Mouse (Mus musculus) liver, embryonic 13.5 days (tissue): ENCODE data around the gene Synj1. TPM values are rescaled to one million over a fixed set of nuclear protein-coding genes. Genes with fewer than 3 reads are reported as not detected.
A peak's percentile ranks its signal among the peaks of the same experiment; 100 is the strongest.

ENCODE experiments used
- ATAC-seq: fragments of 200-750 bp; cut with Nextera tagmentation; 2 replicates; pipeline ENCODE4 v1.8.0; 2017; ENCODE audit warnings: low read depth, mild to moderate bottlenecking, moderate number of reproducible peaks, moderate library complexity
- DNase-seq: peaks from one replicate; pipeline ENCODE4 v3.0.0; 2022
- H3K27ac ChIP-seq: fragments of 300-500 bp; sonication (generic); 2 replicates; pipeline ENCODE4 v1.5.1; 2015; ENCODE audit warnings: moderate library complexity, mild to moderate bottlenecking, inconsistent platforms
- H3K27me3 ChIP-seq: fragments of 300-500 bp; sonication (generic); 2 replicates; pipeline ENCODE4 v1.6.1; 2015; ENCODE audit warnings: mild to moderate bottlenecking, inconsistent platforms
- H3K36me3 ChIP-seq: fragments of 300-500 bp; sonication (generic); 2 replicates; pipeline ENCODE4 v1.6.1; 2015; ENCODE audit warnings: mild to moderate bottlenecking, inconsistent platforms
- H3K4me1 ChIP-seq: fragments of 300-500 bp; sonication (generic); replicated peaks from 2 replicates; pipeline ENCODE4 v1.6.1; 2015; ENCODE audit warnings: inconsistent platforms
- H3K4me2 ChIP-seq: fragments of 300-500 bp; sonication (generic); 2 replicates; pipeline ENCODE4 v1.6.1; 2015; ENCODE audit warnings: inconsistent platforms, mild to moderate bottlenecking, moderate library complexity
- H3K4me3 ChIP-seq: fragments of 300-500 bp; sonication (generic); replicated peaks from 2 replicates; pipeline ENCODE4 v1.5.1; 2015; ENCODE audit warnings: mild to moderate bottlenecking, inconsistent platforms
- H3K9ac ChIP-seq: fragments of 300-500 bp; sonication (generic); 2 replicates; pipeline ENCODE4 v1.6.1; 2015; ENCODE audit warnings: mild to moderate bottlenecking, inconsistent platforms
- H3K9me3 ChIP-seq: fragments of 300-500 bp; sonication (generic); replicated peaks from 2 replicates; pipeline ENCODE4 v1.6.1; 2016; ENCODE audit warnings: inconsistent platforms
- WGBS: fragments of 180-500 bp; shearing (Covaris S2); methylation state at CpG from one replicate; pipeline ENCODE4 v1.1.7; 2015; ENCODE audit not compliant: insufficient replicate concordance; 5-methylcytosine and 5-hydroxymethylcytosine counted together
- polyA plus RNA-seq: library from polyadenylated mRNA; unstranded; fragments of >200 nt; fragmentation: Nextera tagmentation; extraction: Ambion mirVana; gene quantifications from 2 replicates; pipeline ENCODE4 v1.2.1, GENCODE M21; 2015

Gene Synj1
- polyA plus RNA-seq, 1 experiment from 2014 or later, result 13.0 TPM

DNA sequence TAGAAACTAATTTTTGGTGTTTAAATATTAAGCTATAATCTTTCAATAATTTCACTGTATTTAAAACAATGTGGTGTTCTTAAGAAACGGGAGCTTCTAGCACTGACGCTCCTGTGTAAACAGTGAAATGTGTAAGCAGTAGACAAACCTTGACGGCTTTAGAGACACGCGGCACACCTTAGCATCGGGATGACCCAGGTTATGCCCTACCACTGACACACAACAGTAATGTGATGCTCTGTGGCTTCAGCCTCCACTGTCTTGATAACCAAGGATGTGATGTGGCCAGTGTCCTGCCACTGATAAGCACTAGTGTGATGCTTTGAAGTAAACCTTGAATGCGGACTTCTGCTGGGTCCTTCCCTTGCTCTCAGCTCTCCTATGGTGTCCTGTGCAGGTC is 69.9 kb downstream of the Synj1 start:
- Histone ChIP-seq H3K36me3 (peaks cover 62% of the 10 kb centered on the region), H3K27ac (no peak overlapping the region), H3K27me3 (no peaks in the 10 kb centered on the region), H3K4me2 (no peak overlapping the region), H3K4me1 (no peaks in the 10 kb centered on the region), H3K4me3 (no peak overlapping the region), H3K9ac (no peak overlapping the region), H3K9me3 (no peaks in the 10 kb centered on the region)
- ATAC-seq (no peak), DNase-seq (no peak)
- 89% methylated on average over 7 of the region's 7 CpGs for WGBS

DNA sequence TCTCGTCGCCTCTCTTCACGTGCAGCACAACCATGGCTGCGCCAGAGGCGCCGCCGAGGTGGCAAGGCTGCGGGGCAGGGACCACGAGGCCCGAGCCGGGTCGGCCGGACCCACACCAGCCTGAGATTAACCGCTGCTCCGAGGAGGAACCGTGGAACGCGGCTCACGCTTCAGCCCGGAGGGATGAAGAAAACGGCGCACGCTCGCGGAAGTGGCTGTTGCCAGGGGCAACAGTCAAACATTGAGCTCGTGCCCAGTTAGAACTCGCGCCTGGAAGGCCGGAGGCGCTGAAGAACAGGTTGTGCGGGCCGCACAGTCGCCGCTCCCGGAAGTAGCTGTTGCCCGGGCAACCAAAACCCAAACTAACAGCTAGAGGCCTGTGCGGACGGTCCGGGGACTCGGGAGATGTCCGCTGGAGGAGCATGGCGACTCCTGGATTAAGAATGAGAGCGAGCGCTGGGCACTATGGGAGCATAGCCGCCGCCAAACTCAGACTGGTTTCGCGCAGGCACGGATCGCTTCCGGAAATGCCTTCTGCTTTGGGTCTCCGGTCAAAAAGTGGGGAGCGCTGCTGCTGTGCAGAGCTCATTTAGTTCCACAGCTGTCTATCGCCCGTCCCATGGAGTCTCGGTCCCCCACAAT is 76.3 kb downstream of the Synj1 start, which contains the start of gene Cfap298:
TSS of gene Cfap298 (minus strand) at position 428 of the 642 bp plus-strand sequence.
- Histone ChIP-seq H3K36me3 (peaks cover 26% of the 10 kb centered on the region), H3K4me3 (peak within 1 kb of the TSS; percentile 84), H3K9me3 (no peaks in the 10 kb centered on the region), H3K4me1 (peaks cover 15% of the 10 kb centered on the region), H3K27ac (peak within 1 kb of the TSS; percentile 82), H3K27me3 (no peaks in the 10 kb centered on the region), H3K4me2 (peak within 1 kb of the TSS; percentile 94), H3K9ac (peak within 1 kb of the TSS; percentile 87)
- WGBS, result under 1% methylated on average over 56 of the region's 56 CpGs
- ATAC-seq, result peak; percentile 93
- DNase-seq, result peak; percentile 80

DNA sequence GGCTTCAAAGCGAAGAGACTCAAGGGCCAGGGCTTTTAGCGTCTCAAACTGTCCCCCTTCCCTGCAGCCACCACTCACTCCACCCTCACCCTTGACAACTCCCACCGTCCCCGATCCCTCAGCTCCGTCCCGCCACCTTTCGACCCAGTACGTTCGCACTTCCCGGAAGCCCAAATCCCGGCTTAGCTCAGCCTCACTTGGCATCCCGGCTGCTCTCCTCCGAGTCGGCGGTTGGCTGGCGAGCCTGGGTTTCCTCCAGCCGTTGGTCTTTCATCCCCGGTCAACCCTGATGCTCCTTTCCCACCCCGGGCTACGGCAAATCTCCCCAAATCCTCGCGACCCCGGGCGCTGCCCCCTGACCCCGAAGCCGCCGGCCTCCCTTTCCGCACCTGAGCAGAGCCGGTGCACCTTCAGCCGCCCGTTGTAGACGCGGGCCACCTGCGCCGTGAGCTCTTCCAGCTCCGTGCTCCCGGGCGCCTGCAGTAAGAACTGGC is 76.9 kb downstream of the Synj1 start:
- peak overlapping the region; percentile 84 for H3K4me3 ChIP-seq
- ATAC-seq, result peak; percentile 75
- no peaks in the 10 kb centered on the region for H3K27me3 ChIP-seq
- H3K9me3 ChIP-seq, result no peaks in the 10 kb centered on the region
- H3K36me3 ChIP-seq, result peaks cover 29% of the 10 kb centered on the region
- peak overlapping the region; percentile 82 for H3K27ac ChIP-seq
- DNase-seq, result no peak
- WGBS, result under 1% methylated on average over 38 of the region's 38 CpGs
- H3K4me1 ChIP-seq, result peaks cover 15% of the 10 kb centered on the region
- peak overlapping the region; percentile 87 for H3K9ac ChIP-seq
- H3K4me2 ChIP-seq, result peak overlapping the region; percentile 94

DNA sequence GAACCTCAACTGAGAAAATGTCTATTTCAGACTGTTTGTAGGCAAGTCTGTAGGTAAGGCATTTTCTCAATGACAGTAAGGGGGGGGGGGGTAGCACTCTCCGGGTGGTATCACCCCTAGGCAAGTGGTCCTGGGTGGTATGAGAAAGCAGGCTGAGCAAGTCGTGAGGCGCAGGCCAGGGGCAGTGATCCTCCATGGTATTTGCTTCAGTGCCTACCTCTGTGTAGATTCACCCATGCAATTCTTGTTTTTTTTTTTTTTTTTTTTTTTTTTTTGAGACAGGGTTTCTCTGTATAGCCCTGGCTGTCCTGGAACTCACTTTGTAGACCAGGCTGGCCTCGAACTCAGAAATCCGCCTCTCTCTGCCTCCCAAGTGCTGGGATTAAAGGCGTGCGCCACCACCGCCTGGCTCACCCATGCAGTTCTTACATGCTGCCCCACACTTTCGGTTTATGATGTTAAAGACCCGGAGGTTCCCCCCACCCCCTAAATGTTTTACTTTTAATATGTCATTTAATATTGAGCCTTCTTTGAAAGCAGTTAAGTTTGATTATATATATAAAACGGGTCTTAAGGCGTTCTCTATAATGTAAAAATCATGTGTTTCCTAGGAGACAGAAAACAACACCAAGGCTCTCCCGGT is 77.5 kb downstream of the Synj1 start:
- DNase-seq (no peak), ATAC-seq (no peak)
- peak overlapping the region; percentile 94 for H3K4me2 ChIP-seq
- H3K27me3 ChIP-seq, result no peaks in the 10 kb centered on the region
- H3K9me3 ChIP-seq, result no peaks in the 10 kb centered on the region
- peak overlapping the region; percentile 87 for H3K9ac ChIP-seq
- peaks cover 31% of the 10 kb centered on the region for H3K36me3 ChIP-seq
- H3K4me3 ChIP-seq, result peak overlapping the region; percentile 84
- 21% methylated on average over 13 of the region's 13 CpGs for WGBS
- peak overlapping the region; percentile 82 for H3K27ac ChIP-seq
- peaks cover 15% of the 10 kb centered on the region for H3K4me1 ChIP-seq

DNA sequence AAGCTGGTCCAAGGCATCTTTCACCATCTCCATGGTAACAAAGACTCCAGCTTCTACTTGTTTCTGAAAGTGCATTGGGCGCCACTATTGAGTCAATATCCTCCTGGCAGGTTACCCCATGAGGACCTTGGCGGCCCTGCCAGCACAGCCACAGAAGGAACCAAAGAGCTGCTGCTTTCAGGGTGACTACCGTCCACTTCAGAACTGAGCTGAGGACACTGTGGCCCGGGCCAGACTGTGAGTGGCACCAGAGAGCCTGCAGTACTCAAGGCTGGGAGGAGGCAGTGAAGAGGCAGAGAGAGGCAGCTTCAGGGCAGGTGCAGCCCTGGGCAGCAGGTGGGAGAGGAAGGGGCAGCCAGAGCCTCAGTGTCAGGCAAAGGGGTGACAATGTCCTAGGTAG is 83.7 kb downstream of the Synj1 start:
- Histone ChIP-seq H3K27me3 (no peaks in the 10 kb centered on the region), H3K4me2 (no peak overlapping the region), H3K9ac (no peak overlapping the region), H3K4me1 (no peaks in the 10 kb centered on the region), H3K9me3 (no peaks in the 10 kb centered on the region), H3K4me3 (no peak overlapping the region), H3K36me3 (peaks cover 50% of the 10 kb centered on the region), H3K27ac (no peak overlapping the region)
- no peak for ATAC-seq
- WGBS, result 78% methylated on average over 4 of the region's 4 CpGs
- no peak for DNase-seq

DNA sequence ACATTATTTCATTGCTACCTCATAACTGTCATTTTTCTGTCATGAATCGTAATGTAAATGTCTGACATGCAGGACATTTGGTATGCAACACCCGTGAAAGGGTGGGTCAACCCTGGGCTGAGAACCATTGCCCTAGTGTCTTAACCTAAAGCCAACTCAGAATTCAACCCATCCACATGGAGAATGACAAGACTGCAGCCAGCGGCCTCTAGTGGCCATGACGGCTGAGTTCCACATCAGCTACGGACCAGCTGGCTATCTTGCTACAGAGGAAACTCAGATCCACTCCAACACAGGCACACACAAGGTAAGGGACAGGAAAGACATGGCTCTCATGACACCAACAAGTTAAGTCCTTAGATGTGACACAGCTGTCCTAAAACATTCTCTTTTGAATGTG is 85.6 kb downstream of the Synj1 start:
- Histone ChIP-seq H3K27ac (no peak overlapping the region), H3K27me3 (no peaks in the 10 kb centered on the region), H3K4me3 (no peak overlapping the region), H3K9me3 (no peaks in the 10 kb centered on the region), H3K36me3 (peaks cover 43% of the 10 kb centered on the region), H3K4me2 (no peak overlapping the region), H3K9ac (no peak overlapping the region), H3K4me1 (no peaks in the 10 kb centered on the region)
- DNase-seq (no peak), ATAC-seq (no peak)
- WGBS, result 28% methylated on average over 5 of the region's 5 CpGs

DNA sequence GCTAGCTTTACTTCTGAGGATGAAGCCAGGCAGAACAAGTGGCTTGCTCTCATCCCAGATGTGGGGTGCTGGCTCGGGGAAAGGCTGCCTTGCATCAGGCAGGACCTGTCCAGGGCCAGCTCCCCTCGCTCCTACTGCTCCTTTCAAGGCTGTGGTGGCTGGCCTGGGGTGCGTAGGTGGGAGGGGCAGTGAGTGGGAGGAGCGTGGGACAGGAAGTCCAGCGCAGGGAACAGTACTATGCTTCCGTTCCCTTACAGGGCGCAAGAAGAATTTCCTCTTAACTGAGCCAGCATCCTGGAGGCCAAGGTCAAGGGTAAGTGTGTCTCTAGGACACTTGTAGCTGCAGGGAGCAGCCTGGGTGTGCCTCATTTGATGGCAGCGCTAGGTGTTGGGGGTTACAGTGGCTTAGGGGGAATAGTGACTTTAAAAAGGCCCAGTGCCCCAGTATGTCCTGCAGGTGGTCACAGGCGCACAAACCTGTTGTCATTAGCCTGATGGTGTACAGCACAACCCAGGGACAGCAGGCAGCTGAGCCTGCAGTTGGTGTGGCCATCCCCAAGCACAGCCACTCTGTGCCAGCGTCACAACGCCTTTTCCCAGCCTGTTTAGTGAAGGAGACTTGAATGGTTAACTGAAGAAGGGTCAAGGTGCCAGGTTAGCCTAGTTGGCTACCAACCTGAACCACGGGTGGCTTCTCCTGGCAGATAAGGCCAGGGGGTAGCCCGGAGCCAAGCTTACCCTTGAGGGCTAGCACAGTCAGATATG is 86.3 kb downstream of the Synj1 start:
- Histone ChIP-seq H3K9ac (no peak overlapping the region), H3K36me3 (peaks cover 39% of the 10 kb centered on the region), H3K9me3 (no peaks in the 10 kb centered on the region), H3K4me3 (no peak overlapping the region), H3K4me2 (no peak overlapping the region), H3K27ac (no peak overlapping the region), H3K4me1 (no peaks in the 10 kb centered on the region), H3K27me3 (no peaks in the 10 kb centered on the region)
- peak; percentile 34; the same call in 1 of the 2 replicates for ATAC-seq
- WGBS, result 67% methylated on average over 13 of the region's 13 CpGs
- DNase-seq, result no peak

DNA sequence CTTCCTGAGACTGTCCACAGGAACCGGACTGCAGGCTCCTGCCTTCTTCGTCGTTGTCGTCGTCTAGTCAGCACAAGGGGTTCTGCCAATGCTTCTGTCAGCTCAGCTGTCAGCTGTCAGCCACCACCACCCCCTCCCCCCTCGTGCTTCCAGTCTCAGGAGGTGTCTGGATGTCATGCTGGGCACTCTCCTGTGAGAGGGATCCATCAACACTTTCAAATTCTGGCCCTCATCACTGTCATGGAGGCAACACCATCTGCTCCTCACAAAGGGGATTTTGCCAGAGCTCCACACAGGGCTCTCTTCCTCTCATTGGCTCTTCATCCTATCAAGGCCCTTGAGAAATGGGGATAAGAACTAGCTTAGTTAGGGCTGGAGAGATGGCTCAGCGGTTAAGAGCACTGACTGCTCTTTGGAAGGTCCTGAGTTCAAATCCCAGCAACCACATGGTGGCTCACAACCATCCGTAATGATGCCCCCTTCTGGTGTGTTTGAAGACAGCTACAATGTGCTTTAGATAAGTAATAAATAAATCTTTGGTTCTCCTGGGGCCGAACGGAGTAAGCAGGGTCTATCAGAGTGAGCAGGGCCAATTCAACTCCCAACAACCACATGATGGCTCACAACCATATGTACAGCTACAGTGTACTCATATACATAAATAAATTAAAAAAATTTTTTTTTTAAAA is 89.5 kb downstream of the Synj1 start:
- H3K4me2 ChIP-seq, result no peak overlapping the region
- DNase-seq (no peak), ATAC-seq (no peak)
- H3K4me1 ChIP-seq, result no peaks in the 10 kb centered on the region
- no peaks in the 10 kb centered on the region for H3K9me3 ChIP-seq
- H3K27ac ChIP-seq, result no peak overlapping the region
- H3K4me3 ChIP-seq, result no peak overlapping the region
- 40% methylated on average over 10 of the region's 10 CpGs for WGBS
- H3K36me3 ChIP-seq, result peaks cover 16% of the 10 kb centered on the region
- no peak overlapping the region for H3K9ac ChIP-seq
- 0 out of 2 replicates have a peak, but pooled peaks cover 8% of the 10 kb centered on the region for H3K27me3 ChIP-seq

DNA sequence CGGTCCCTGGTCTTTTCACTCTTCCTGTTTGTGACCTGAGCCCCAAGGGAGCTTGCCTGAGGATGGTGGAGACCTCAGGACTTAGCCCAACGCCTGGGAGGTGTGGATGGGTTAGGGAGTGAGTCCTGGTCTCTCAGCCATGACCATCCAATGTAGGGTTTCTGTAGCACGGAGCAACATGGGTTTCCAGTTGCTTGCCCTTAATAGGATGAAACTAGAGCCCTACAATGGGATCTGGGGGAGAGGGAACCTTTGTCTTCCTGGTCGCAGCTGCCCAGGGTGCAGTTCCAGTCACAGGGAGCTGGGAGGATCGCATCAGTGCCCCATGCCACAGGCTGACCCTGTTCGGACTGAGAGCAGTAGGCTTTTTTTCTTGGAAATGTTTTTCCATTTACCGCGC is 94.0 kb downstream of the Synj1 start:
- DNase-seq (no peak), ATAC-seq (no peak)
- no peak overlapping the region for H3K4me3 ChIP-seq
- WGBS, result 57% methylated on average over 8 of the region's 8 CpGs
- peaks cover 20% of the 10 kb centered on the region; the same call in 1 of the 2 replicates for H3K27me3 ChIP-seq
- H3K36me3 ChIP-seq, result no peaks in the 10 kb centered on the region
- no peak overlapping the region for H3K4me2 ChIP-seq
- no peak overlapping the region for H3K9ac ChIP-seq
- H3K27ac ChIP-seq, result no peak overlapping the region
- no peaks in the 10 kb centered on the region for H3K9me3 ChIP-seq
- H3K4me1 ChIP-seq, result no peaks in the 10 kb centered on the region

DNA sequence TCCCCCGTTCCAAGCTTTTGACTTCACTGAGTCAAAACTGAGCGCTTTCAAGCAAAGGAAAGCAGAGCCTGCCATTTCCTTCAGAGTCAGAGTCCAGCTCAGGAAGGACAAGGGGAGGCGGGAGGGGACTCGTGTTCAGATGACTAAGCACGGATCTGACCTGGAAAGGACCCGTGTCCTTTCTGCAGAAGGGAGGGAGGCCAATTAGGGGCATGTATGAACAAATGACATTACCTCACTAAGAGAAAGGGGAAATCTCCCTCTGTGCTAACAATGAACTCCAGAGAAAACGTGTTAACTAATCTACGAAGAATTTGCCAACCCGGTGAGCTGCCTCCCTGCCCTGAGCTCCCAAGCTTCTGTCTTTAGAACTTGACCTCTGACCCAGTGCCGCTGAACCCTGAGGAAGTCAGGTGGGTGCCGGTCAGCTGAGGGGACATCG is 95.0 kb downstream of the Synj1 start:
- no peak overlapping the region for H3K27ac ChIP-seq
- no peak overlapping the region for H3K4me2 ChIP-seq
- no peak overlapping the region for H3K9ac ChIP-seq
- DNase-seq (no peak), ATAC-seq (no peak)
- H3K4me3 ChIP-seq, result no peak overlapping the region
- H3K9me3 ChIP-seq, result no peaks in the 10 kb centered on the region
- WGBS, result 14% methylated on average over 12 of the region's 12 CpGs
- H3K36me3 ChIP-seq, result no peaks in the 10 kb centered on the region
- peaks cover 20% of the 10 kb centered on the region; the same call in 1 of the 2 replicates for H3K27me3 ChIP-seq
- no peaks in the 10 kb centered on the region for H3K4me1 ChIP-seq

DNA sequence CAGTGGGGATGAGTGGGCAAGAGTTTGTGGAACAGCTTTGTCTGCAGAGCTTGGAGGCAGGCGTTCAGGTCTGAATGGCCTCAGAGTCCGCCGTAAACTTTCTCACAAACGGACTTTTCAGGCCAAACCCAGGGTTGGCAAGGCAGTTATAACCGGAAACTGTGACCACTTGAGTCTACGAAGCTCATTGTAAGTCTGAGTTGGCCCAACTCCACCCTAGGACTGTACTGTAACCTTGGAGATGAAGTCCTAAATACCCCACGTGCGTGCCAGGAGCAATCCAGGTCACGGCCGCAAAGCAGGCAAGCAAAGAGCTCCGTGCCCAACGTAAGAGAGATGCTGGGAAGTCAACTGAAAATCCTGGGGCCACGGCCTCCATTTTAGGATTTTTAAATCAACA is 99.3 kb downstream of the Synj1 start:
- H3K9me3 ChIP-seq, result no peaks in the 10 kb centered on the region
- 75% methylated on average over 13 of the region's 13 CpGs for WGBS
- H3K27ac ChIP-seq, result no peak overlapping the region
- ATAC-seq, result no peak
- no peak overlapping the region for H3K4me3 ChIP-seq
- no peaks in the 10 kb centered on the region for H3K4me1 ChIP-seq
- no peaks in the 10 kb centered on the region for H3K36me3 ChIP-seq
- H3K4me2 ChIP-seq, result no peak overlapping the region
- H3K27me3 ChIP-seq, result peaks cover 16% of the 10 kb centered on the region; the same call in 1 of the 2 replicates
- DNase-seq, result no peak
- no peak overlapping the region for H3K9ac ChIP-seq
